Mouse (Mus musculus): ENCODE data around the gene Ch25h. TPM values are rescaled to one million over a fixed set of nuclear protein-coding genes. Genes with fewer than 3 reads are reported as not detected.

Gene Ch25h
- total and polyA plus RNA-seq, 2 experiments from 2014 or later = 0.76 to 1.6 TPM

- 88% methylated on average over 5 of the region's 5 CpGs for WGBS
These were observed 35.8 kb upstream of the Ch25h start for GRCm38 (mm10) chr19:34510717-34511116.

GRCm38 (mm10) chr19:34505161-34505721 is 30.3 kb upstream of the Ch25h start:
- no peaks in the 10 kb centered on the region for H3K4me1 ChIP-seq (ENCODE audit: insufficient read depth, low read length)
- H3K9me3 ChIP-seq (ENCODE audit: low read length) = no peaks in the 10 kb centered on the region
- no peak overlapping the region for H3K4me3 ChIP-seq (ENCODE audit: low read length)
- WGBS = 93% methylated on average over 12 of the region's 12 CpGs
- H3K36me3 ChIP-seq (ENCODE audit: insufficient read depth, low read length) = peaks cover 12% of the 10 kb centered on the region; the same call in 1 of the 2 replicates
- no peaks in the 10 kb centered on the region for H3K27me3 ChIP-seq (ENCODE audit: insufficient read depth, low read length)
- TF ChIP-seq CTCF (IDR thresholded peaks at IDR 0.05; ENCODE audit: low read depth) = no peak
- no peak overlapping the region for H3K4me2 ChIP-seq (ENCODE audit: low read depth, low read length)
- ATAC-seq = no peak
- H3K27ac ChIP-seq = no peak overlapping the region
- no peak overlapping the region for H3K9ac ChIP-seq (replicated peaks; ENCODE audit: low read length)
- no peak for DNase-seq (ENCODE audit: low spot score)

More at GRCm38 (mm10) chr19:34510717-34511116, 35.8 kb upstream of the Ch25h start:
- Histone ChIP-seq H3K4me1 (ENCODE audit: insufficient read depth, low read length) (no peaks in the 10 kb centered on the region), H3K9ac (replicated peaks; ENCODE audit: low read length) (no peak overlapping the region), H3K9me3 (ENCODE audit: low read length) (no peaks in the 10 kb centered on the region), H3K27ac (no peak overlapping the region), H3K36me3 (ENCODE audit: insufficient read depth, low read length) (peaks cover 12% of the 10 kb centered on the region; the same call in 1 of the 2 replicates), H3K4me3 (ENCODE audit: low read length) (no peak overlapping the region), H3K27me3 (ENCODE audit: insufficient read depth, low read length) (no peaks in the 10 kb centered on the region), H3K4me2 (ENCODE audit: low read depth, low read length) (no peak overlapping the region)
- TF ChIP-seq CTCF (IDR thresholded peaks at IDR 0.05; ENCODE audit: low read depth) = no peak
- DNase-seq (ENCODE audit: low spot score) (no peak), ATAC-seq (no peak)

GRCm38 (mm10) chr19:34500763-34501162 is 25.8 kb upstream of the Ch25h start:
- Histone ChIP-seq H3K4me3 (ENCODE audit: low read length) (no peak overlapping the region), H3K27me3 (ENCODE audit: insufficient read depth, low read length) (no peaks in the 10 kb centered on the region), H3K4me1 (ENCODE audit: insufficient read depth, low read length) (no peaks in the 10 kb centered on the region), H3K4me2 (ENCODE audit: low read depth, low read length) (no peak overlapping the region), H3K36me3 (ENCODE audit: insufficient read depth, low read length) (0 out of 2 replicates have a peak, but pooled peaks cover under 1% of the 10 kb centered on the region), H3K9me3 (ENCODE audit: low read length) (no peaks in the 10 kb centered on the region), H3K9ac (replicated peaks; ENCODE audit: low read length) (no peak overlapping the region), H3K27ac (no peak overlapping the region)
- TF ChIP-seq CTCF (IDR thresholded peaks at IDR 0.05; ENCODE audit: low read depth) = peak; percentile 68
- peak; percentile 56 for ATAC-seq
- 41% methylated on average over 4 of the region's 4 CpGs for WGBS
- DNase-seq (ENCODE audit: low spot score) = peak; percentile 51

GRCm38 (mm10) chr19:34496353-34496752 is 21.4 kb upstream of the Ch25h start:
- no peaks in the 10 kb centered on the region for H3K9me3 ChIP-seq (ENCODE audit: low read length)
- no peaks in the 10 kb centered on the region for H3K27me3 ChIP-seq (ENCODE audit: insufficient read depth, low read length)
- TF ChIP-seq CTCF (IDR thresholded peaks at IDR 0.05; ENCODE audit: low read depth) = no peak
- H3K4me3 ChIP-seq (ENCODE audit: low read length) = no peak overlapping the region
- no peaks in the 10 kb centered on the region for H3K4me1 ChIP-seq (ENCODE audit: insufficient read depth, low read length)
- H3K4me2 ChIP-seq (ENCODE audit: low read depth, low read length) = no peak overlapping the region
- ATAC-seq (no peak), DNase-seq (ENCODE audit: low spot score) (no peak)
- H3K36me3 ChIP-seq (ENCODE audit: insufficient read depth, low read length) = no peaks in the 10 kb centered on the region
- 39% methylated on average over 1 of the region's 1 CpGs for WGBS
- no peak overlapping the region for H3K27ac ChIP-seq
- H3K9ac ChIP-seq (replicated peaks; ENCODE audit: low read length) = no peak overlapping the region

DNA sequence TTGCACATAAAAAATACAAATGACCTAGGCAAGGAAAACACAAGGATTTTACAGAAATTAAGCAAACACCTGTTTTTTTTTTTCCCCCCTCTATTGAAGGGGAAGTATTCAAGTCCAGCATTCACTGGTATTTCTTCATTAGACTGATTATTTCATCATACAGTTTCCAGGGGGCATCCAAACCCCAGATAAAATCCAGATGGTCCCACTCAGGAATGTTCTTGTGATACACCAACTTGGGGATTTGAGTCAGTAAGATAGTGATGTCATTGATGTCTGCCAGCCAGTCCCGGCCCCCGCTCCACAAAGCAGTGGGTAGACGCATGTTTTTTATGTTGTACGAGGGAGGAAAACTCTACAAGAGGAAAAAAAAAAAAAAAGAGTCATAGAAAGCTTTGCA is 18.9 kb upstream of the Ch25h start:
- WGBS = 92% methylated on average over 4 of the region's 4 CpGs

GRCm38 (mm10) chr19:34483547-34483946 is 8.6 kb upstream of the Ch25h start:
- peak; percentile 71 for DNase-seq (ENCODE audit: low spot score)
- H3K27ac ChIP-seq = no peak overlapping the region
- no peaks in the 10 kb centered on the region for H3K4me1 ChIP-seq (ENCODE audit: insufficient read depth, low read length)
- H3K4me3 ChIP-seq (ENCODE audit: low read length) = no peak overlapping the region
- H3K27me3 ChIP-seq (ENCODE audit: insufficient read depth, low read length) = no peaks in the 10 kb centered on the region
- WGBS = 13% methylated on average over 4 of the region's 4 CpGs
- no peak overlapping the region for H3K9ac ChIP-seq (replicated peaks; ENCODE audit: low read length)
- H3K9me3 ChIP-seq (ENCODE audit: low read length) = no peaks in the 10 kb centered on the region
- TF ChIP-seq CTCF (IDR thresholded peaks at IDR 0.05; ENCODE audit: low read depth) = peak; percentile 64
- H3K36me3 ChIP-seq (ENCODE audit: insufficient read depth, low read length) = no peaks in the 10 kb centered on the region
- no peak for ATAC-seq
- no peak overlapping the region for H3K4me2 ChIP-seq (ENCODE audit: low read depth, low read length)

More for the DNA sequence above, 18.9 kb upstream of the Ch25h start:
- Histone ChIP-seq H3K4me1 (ENCODE audit: insufficient read depth, low read length) (no peaks in the 10 kb centered on the region), H3K9me3 (ENCODE audit: low read length) (no peaks in the 10 kb centered on the region), H3K4me2 (ENCODE audit: low read depth, low read length) (no peak overlapping the region), H3K27me3 (ENCODE audit: insufficient read depth, low read length) (no peaks in the 10 kb centered on the region), H3K27ac (no peak overlapping the region), H3K9ac (replicated peaks; ENCODE audit: low read length) (no peak overlapping the region), H3K4me3 (ENCODE audit: low read length) (no peak overlapping the region), H3K36me3 (ENCODE audit: insufficient read depth, low read length) (no peaks in the 10 kb centered on the region)
- TF ChIP-seq CTCF (IDR thresholded peaks at IDR 0.05; ENCODE audit: low read depth) = no peak
- DNase-seq (ENCODE audit: low spot score) = no peak
- ATAC-seq = no peak

Data from hindbrain, postnatal 0 days (tissue).